Mouse (Mus musculus) MEL-GATA-1-ER (cell line): ENCODE data around the gene Nhej1.

Experiments
- DNase-seq: peaks from one replicate; pipeline ENCODE4 v3.0.0-alpha.2; 2012; ENCODE audit warnings: low read depth; ENCODE audit errors: extremely low read depth

The Nhej1 gene

GRCm38 (mm10) chr1:75128641-75129040, 3.6 kb upstream of the Nhej1 start:
- no peak for DNase-seq

- no peak for DNase-seq
These were observed 418 bp upstream of the Nhej1 start for GRCm38 (mm10) chr1:75125418-75125817.

- DNase-seq = peak; percentile 37
These were observed 2.8 kb downstream of the Nhej1 start for GRCm38 (mm10) chr1:75122211-75122610.

- no peak for DNase-seq
These were observed 72.9 kb downstream of the Nhej1 start for GRCm38 (mm10) chr1:75052091-75052490.

- no peak for DNase-seq
These were observed 73.6 kb downstream of the Nhej1 start for GRCm38 (mm10) chr1:75051428-75051827.

- no peak for DNase-seq
These were observed 76.4 kb downstream of the Nhej1 start for GRCm38 (mm10) chr1:75048571-75048970.

GRCm38 (mm10) chr1:75048041-75048440, 77.0 kb downstream of the Nhej1 start:
- no peak for DNase-seq

- no peak for DNase-seq
These were observed 84.6 kb downstream of the Nhej1 start for GRCm38 (mm10) chr1:75040429-75040828.

- no peak for DNase-seq
These were observed 93.0 kb downstream of the Nhej1 start for GRCm38 (mm10) chr1:75032041-75032440.

- DNase-seq = no peak
These were observed 97.8 kb downstream of the Nhej1 start for GRCm38 (mm10) chr1:75027061-75027779.

- DNase-seq = no peak
These were observed 100.4 kb downstream of the Nhej1 start for GRCm38 (mm10) chr1:75024419-75025199.

- no peak for DNase-seq
These were observed 102.8 kb downstream of the Nhej1 start for GRCm38 (mm10) chr1:75022216-75022615.

GRCm38 (mm10) chr1:75016846-75017245, 108.2 kb downstream of the Nhej1 start:
- peak; percentile 39 for DNase-seq

GRCm38 (mm10) chr1:75015551-75016265, 109.3 kb downstream of the Nhej1 start:
- no peak for DNase-seq

- DNase-seq = no peak
These were observed 110.7 kb downstream of the Nhej1 start for GRCm38 (mm10) chr1:75014210-75014845.

GRCm38 (mm10) chr1:75010817-75011216, 114.2 kb downstream of the Nhej1 start:
- no peak for DNase-seq

GRCm38 (mm10) chr1:75010203-75010602, 114.8 kb downstream of the Nhej1 start:
- DNase-seq = no peak

- no peak for DNase-seq
These were observed 119.0 kb downstream of the Nhej1 start for GRCm38 (mm10) chr1:75006016-75006415.

- no peak for DNase-seq
These were observed 123.8 kb downstream of the Nhej1 start for GRCm38 (mm10) chr1:75001183-75001582.

GRCm38 (mm10) chr1:75000496-75000895, 124.5 kb downstream of the Nhej1 start:
- DNase-seq = peak; percentile 24

- no peak for DNase-seq
These were observed 125.8 kb downstream of the Nhej1 start for GRCm38 (mm10) chr1:74999173-74999572.

- no peak for DNase-seq
These were observed 127.8 kb downstream of the Nhej1 start for GRCm38 (mm10) chr1:74997231-74997630.
